13 mouse cellular contexts compared by ENCODE assay signal in genomic region chr15:87074559-87074958, GRCm38 (mm10).
"Had no signal": no experiment of that assay in that cellular context is flagged by ENCODE, and none has a peak within 500 bp of the region (broad histone marks: within the 10 kb centered on the region; RNA-seq: fewer than 3 reads in every experiment).

No protein-coding gene starts in this region.

- H3K27me3 ChIP-seq: neural tube, embryonic 12.5 days had no signal

- ATAC-seq: lung, postnatal 0 days had no signal

- H3K36me3 ChIP-seq: limb, embryonic 13.5 days; midbrain, embryonic 10.5 days; neural tube, embryonic 12.5 days had no signal

- H3K9me3 ChIP-seq: limb, embryonic 13.5 days; midbrain, embryonic 10.5 days; neural tube, embryonic 12.5 days had no signal

- H3K4me2 ChIP-seq: limb, embryonic 13.5 days; neural tube, embryonic 12.5 days had no signal

- H3K27ac ChIP-seq: limb, embryonic 13.5 days; liver, embryonic 14.5 days; midbrain, embryonic 10.5 days; neural tube, embryonic 12.5 days had no signal

- H3K4me3 ChIP-seq: limb, embryonic 13.5 days; midbrain, embryonic 10.5 days; neural tube, embryonic 12.5 days had no signal

- H3K4me1 ChIP-seq: midbrain, embryonic 10.5 days; neural tube, embryonic 12.5 days had no signal

- H3K9ac ChIP-seq: limb, embryonic 13.5 days; liver, embryonic 14.5 days; neural tube, embryonic 12.5 days had no signal

- DNase-seq: kidney, adult 11 months; kidney, postnatal 14 days; left cerebral cortex, postnatal 4 days; lung, postnatal 4 days; midbrain, embryonic 14.5 days; spleen, adult 18-20 months; thymus, adult 18-20 months; thymus, postnatal 25 days had no signal
